Mouse (Mus musculus) thymus, adult 18-20 months (tissue): ENCODE results near the gene Entpd6.
A peak's percentile ranks its signal among the peaks of the same experiment; 100 is the strongest.

ENCODE experiments used
- DNase-seq, 2 experiments: peaks; one replicate each; pipeline ENCODE4 v3.0.0; 2022; ENCODE audit warnings: mixed read lengths in 2 of 2

Entpd6 gene

DNA sequence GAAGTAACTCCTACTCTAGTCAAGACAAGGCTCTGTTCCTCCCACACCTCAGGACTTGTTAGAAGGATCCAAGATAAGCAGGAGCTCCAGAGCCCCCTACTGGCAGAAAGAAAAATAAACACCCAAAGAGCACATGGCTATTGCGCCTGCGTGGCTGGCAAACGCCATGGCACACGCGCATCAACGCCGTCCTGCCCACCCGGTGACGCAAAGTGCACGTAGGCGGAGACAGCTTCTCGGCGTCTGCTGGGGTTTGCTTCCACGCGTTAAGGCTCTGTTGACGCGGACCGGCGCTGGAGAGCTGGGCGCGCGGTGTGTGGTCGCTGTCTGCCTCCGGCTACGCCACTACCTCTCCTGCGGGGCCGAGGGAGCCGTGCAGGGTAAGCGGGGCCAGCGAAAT lies at the start of gene Entpd6:
Gene Entpd6, plus strand, starts transcription at position 189 of the 400 bp plus-strand sequence.
- peak; percentile 88 to 92 for DNase-seq

- DNase-seq = no peak
These were observed 36.6 kb upstream of the Entpd6 start for GRCm38 (mm10) chr2:150712167-150712674.

- no peak for DNase-seq
These were observed 12.9 kb upstream of the Entpd6 start for GRCm38 (mm10) chr2:150735756-150736576.

DNA sequence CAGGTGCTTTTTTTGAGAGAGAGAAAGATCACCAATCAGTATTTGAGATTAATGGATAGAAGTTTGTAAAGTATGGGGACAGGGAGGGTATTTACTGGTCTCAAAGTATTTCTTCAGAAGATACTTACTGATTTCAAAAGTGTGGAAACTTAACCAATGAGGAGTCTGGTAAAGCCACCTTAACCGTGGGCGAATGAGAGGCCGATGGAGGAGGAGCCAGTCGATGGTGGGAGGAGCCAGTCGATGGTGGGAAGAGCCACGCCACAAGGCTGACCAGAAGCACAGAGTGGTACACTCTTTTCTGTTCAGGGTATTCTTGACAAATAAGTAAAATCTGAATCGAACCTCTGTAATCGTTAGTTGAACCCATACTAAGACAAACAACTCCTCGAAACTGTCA lies 11.0 kb upstream of the Entpd6 start:
- DNase-seq = no peak

GRCm38 (mm10) chr2:150740145-150740841 lies 8.5 kb upstream of the Entpd6 start:
- DNase-seq = no peak

DNA sequence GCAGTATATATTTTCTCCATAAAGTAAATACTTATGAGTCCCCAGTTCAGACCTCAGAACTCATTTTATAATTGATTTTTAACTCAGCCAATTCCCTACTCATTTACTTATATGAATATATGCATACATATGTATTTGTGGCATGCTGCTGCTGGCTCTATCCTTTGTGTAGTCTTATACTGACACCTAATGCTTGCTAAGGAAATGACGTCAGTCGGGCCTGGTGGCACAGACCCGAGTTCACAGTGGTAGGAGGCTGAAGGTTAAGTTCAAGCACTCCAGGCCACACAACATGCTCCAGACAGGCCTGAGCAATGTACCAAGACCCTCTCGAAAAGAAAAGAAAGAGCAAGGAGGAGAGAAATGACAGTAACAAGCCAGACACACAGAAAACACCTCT lies 7.4 kb upstream of the Entpd6 start:
- no peak for DNase-seq

GRCm38 (mm10) chr2:150745016-150745415 lies 3.8 kb upstream of the Entpd6 start:
- no peak for DNase-seq

- DNase-seq = no peak
These were observed 441 bp downstream of the Entpd6 start for GRCm38 (mm10) chr2:150749283-150749682.

DNA sequence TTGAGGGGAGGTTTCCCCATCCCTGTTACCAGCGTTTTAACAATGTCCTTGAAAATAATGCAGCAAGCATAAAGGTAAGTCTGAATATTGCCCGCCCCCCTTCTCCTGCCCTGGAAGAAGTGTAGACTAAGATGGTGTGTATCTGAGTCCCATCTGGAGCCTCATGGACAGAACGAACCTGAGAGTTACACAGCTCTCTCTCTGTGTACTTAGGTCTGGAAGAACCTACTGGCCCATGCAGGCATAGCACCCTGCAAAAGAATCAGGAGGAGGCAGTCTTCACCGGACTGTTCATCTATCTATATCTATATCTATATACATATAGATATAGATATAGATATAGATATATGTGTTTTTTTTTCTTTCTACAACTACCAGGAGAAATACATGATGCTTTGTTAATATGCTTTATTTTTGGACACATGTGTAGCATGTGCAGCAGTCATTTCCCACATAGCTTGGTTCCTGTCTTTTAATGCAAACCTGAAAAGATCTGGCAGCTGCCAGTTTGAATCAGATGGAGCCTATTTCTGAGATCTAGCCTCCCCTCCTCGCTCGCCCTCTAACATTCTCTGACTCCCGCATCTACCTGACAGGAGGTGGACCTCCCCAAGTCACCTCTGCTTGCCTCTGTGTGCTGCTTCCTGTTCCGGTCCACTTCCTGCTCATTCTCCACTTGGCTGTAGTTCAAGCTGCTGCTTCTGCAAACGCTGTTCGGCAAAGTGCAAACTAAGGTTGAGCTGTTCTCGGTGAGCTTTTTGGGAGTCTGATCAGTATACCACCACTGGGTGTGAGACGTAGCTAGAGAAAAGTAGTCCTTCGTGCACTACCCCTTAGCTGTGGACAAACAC lies 1.5 kb downstream of the Entpd6 start:
- peak; percentile 19 to 34 for DNase-seq

DNA sequence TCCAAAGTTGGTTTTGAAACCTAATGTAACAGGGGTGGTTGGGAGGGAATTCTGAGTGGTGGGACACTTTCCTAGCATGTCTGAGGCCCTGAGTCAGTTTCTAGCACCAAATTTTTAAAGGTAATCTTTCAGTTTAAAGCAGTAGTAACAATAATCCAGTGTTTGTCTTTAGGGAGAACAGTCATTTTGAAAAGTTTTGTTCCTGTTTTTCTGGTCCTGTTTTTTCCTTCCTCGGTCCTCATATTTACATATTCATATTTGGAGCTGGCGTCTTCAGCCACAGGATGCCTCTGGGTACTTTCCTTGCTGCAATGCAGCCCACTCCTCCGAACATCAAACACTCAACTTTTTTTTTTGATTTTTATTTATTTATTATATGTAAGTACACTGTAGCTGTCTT lies 6.2 kb downstream of the Entpd6 start:
- no peak for DNase-seq

GRCm38 (mm10) chr2:150761476-150761875 lies 12.6 kb downstream of the Entpd6 start:
- DNase-seq = no peak

DNA sequence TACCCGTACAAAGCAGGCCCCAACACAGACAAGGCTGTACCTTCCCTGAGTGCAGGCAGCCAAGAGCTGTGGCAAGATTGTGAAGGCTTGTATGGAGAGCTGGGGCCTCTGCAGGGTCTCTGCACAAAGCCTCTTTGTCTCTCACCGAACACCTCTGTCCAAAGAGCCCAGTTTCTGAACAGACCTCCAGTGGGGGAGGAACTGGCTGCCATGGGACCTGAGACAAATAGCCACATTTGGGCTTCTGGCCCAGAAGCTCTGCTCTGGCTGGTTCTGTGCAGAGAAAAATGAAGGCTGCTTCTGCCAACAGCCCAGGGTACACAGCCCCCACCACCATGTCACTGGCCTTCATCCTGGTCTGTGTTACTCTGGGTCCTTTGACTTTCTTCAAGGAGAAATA lies 16.8 kb downstream of the Entpd6 start:
- DNase-seq = no peak

DNA sequence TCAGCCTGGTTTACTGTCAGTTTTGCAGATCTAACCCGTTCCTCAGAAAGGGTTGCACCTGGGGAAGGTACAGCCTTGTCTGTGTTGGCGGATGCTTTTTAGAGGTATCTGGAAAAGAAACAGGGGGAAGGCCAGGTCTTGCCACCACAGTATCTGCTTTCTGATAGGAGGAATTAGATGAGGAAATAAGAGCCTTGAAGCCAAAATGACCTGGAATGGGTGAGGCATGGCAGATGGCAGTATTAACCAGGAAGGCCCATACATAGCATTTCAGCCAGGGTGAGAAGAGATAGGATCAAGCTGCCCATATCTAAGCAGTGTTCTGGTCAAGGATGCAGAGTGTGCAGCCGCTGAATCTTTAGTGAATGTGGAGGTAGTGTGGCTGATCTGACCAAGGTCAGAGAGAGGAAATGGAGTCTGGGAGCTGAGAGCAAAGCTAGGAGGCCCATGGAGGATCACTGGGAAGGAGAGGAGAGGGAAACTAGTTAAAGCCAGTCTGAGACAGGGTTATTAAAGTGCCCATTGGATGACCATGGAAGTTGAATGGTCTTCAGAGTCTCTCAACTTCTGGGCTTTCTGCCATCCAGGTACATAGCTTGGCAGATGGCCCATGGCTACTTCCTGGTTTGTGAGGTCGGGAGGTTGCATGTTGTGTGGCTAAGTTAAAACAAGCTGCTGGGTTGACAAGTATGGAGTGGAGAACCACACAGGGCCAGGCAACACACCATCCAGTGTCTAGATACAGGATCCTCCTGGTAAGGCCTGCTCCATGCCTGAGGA lies 17.4 kb downstream of the Entpd6 start:
- no peak for DNase-seq

GRCm38 (mm10) chr2:150768678-150769077 lies 19.8 kb downstream of the Entpd6 start:
- DNase-seq = no peak

DNA sequence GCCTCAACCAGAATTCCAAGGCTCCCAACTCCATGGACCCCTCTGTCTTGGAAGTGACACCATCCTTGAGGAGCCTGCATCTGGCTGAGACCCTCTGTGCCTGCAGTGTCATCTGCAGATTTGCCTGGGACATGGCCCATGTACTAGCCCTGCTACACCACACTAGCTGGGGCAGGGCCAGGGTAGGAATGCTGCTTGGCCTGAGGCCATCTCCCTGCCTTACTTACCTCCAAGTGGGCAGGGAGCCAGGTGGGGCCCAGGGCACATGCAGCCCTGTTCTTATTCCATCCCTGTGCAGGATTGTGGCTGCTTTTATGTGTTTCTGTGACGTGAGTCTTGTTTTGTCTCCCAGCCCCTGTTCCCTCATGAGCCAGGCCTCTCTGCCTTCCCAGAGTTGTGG lies 21.9 kb downstream of the Entpd6 start:
- no peak for DNase-seq

- DNase-seq = no peak
These were observed 22.3 kb downstream of the Entpd6 start for GRCm38 (mm10) chr2:150771169-150771568.

GRCm38 (mm10) chr2:150771996-150772395 lies 23.2 kb downstream of the Entpd6 start:
- no peak for DNase-seq

GRCm38 (mm10) chr2:150772466-150773119 lies 23.8 kb downstream of the Entpd6 start:
- DNase-seq = no peak

GRCm38 (mm10) chr2:150782801-150783200 lies 34.0 kb downstream of the Entpd6 start:
- no peak for DNase-seq

DNA sequence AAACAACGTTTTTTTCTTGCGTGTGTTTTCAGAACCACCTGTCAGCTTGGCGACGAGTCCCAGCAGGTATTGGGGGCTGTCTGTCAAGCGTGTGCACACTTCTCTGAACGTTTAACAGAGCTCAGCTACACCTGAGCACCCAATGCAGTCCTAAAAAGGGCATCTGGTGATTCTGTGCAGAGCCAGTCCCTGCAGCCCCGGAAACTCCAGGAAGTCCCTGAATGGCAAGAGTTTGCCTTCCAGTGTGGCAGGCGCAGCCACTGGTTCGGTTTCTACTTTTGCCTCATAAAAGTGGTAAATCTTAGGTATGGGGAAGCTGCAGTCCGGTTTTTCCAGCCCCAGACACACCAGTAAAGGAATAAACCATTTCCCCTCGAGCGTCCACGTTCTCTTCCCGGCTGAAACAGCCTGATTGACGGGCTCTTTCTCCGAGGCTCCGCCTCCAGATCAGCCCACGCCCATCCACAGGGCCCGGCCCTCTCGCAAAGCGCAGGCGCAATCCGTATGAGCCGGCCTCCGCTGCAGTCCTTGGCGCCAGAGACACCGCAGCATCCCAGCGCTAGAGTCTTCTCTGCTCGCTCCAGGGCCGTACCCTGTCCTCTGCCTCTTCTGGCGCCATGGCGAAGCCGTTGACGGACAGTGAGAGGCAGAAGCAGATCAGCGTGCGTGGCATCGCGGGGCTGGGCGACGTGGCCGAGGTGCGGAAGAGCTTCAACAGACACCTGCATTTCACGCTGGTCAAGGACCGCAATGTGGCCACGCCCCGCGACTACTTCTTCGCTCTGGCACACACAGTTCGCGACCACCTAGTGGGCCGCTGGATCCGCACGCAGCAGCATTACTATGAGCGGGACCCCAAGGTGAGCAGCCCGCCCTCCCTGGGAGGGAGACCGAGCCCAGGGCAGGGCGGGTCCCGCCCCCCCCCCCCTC lies 37.7 kb downstream of the Entpd6 start, which contains the start of gene Pygb:
Gene Pygb, plus strand, starts transcription at position 485 of the 930 bp plus-strand sequence.
- DNase-seq = peak; percentile 69 to 71
